Mouse (Mus musculus): ENCODE measurements around the gene Kpna1. TPM values are rescaled to one million over a fixed set of nuclear protein-coding genes. Genes with fewer than 3 reads are reported as not detected.
A peak's percentile ranks its signal among the peaks of the same experiment; 100 is the strongest.
"Not testable (repeated sequence)": the region's sequence is repeated elsewhere in the genome, so short reads cannot be mapped to it uniquely, and the experiment has no call there.

The Kpna1 gene
- polyA plus RNA-seq, 1 experiment from 2014 or later = 23.3 TPM

DNA sequence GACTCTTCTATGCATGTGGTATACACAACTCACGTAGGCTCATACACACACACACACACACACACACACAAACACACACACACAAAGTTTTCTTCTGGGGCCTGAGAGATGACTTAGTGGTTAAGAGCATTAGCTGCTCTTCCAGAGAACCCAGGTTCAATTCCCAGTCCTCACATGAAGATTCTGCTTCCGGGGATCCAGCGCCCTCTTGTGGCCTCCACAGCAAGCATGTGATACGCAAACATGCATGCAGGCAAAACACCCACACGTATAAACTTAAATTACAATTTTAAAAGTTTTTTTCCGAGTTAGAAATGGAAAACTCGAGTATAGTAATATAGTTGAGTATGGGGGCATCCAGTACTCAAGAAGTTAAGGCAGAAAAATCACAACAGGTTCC is 37.2 kb upstream of the Kpna1 start:
- DNase-seq (ENCODE audit: low spot score) = no peak
- H3K36me3 ChIP-seq (ENCODE audit: insufficient read depth, low read length) = peaks cover 5% of the 10 kb centered on the region; the same call in 1 of the 2 replicates
- no peaks in the 10 kb centered on the region for H3K27me3 ChIP-seq (ENCODE audit: insufficient read depth, low read length)
- no peaks in the 10 kb centered on the region for H3K9me3 ChIP-seq (replicated peaks; ENCODE audit: low read length)
- no peak overlapping the region for H3K27ac ChIP-seq
- H3K4me1 ChIP-seq (replicated peaks; ENCODE audit: insufficient read depth, low read length) = no peaks in the 10 kb centered on the region
- peak; percentile 43; the same call in 1 of the 2 replicates for TF ChIP-seq CTCF (IDR thresholded peaks at IDR 0.05; ENCODE audit: low read depth)
- H3K4me3 ChIP-seq (replicated peaks; ENCODE audit: low read depth, low read length) = no peak overlapping the region
- no peak overlapping the region for H3K9ac ChIP-seq (ENCODE audit: low read depth, low read length)
- no peak for ATAC-seq (replicated peaks; ENCODE audit: low FRiP score, low read depth)
- 88% methylated on average over 7 of the region's 7 CpGs for WGBS
- H3K4me2 ChIP-seq (ENCODE audit: low read length) = no peak overlapping the region

DNA sequence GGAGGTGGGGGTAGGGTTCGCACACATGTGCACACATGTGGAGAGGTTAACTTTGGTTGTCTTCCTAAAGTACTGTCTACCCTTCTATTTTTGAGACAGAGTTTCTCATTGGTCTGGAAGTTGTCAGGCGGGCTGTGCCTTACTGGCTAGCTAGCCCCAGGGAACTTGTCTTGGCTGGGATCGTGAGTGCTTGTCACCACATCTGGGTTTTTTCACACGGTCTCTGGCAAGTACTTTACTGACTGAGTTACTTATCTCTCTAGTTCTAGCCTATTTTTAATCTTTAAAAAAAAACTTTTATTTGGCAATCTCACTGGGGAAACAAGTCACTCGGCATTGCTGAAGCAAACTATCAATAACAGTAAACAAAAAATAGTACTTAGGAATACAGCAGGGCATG is 29.3 kb upstream of the Kpna1 start:
- no peaks in the 10 kb centered on the region for H3K4me1 ChIP-seq (replicated peaks; ENCODE audit: insufficient read depth, low read length)
- no peak overlapping the region for H3K27ac ChIP-seq
- H3K27me3 ChIP-seq (ENCODE audit: insufficient read depth, low read length) = no peaks in the 10 kb centered on the region
- H3K9ac ChIP-seq (ENCODE audit: low read depth, low read length) = no peak overlapping the region
- ATAC-seq (replicated peaks; ENCODE audit: low FRiP score, low read depth) = no peak
- no peak overlapping the region for H3K4me2 ChIP-seq (ENCODE audit: low read length)
- H3K9me3 ChIP-seq (replicated peaks; ENCODE audit: low read length) = no peaks in the 10 kb centered on the region
- peaks cover 7% of the 10 kb centered on the region; the same call in 1 of the 2 replicates for H3K36me3 ChIP-seq (ENCODE audit: insufficient read depth, low read length)
- no peak overlapping the region for H3K4me3 ChIP-seq (replicated peaks; ENCODE audit: low read depth, low read length)
- TF ChIP-seq CTCF (IDR thresholded peaks at IDR 0.05; ENCODE audit: low read depth) = no peak
- DNase-seq (ENCODE audit: low spot score) = peak; percentile 21
- WGBS = 68% methylated on average over 5 of the region's 5 CpGs

DNA sequence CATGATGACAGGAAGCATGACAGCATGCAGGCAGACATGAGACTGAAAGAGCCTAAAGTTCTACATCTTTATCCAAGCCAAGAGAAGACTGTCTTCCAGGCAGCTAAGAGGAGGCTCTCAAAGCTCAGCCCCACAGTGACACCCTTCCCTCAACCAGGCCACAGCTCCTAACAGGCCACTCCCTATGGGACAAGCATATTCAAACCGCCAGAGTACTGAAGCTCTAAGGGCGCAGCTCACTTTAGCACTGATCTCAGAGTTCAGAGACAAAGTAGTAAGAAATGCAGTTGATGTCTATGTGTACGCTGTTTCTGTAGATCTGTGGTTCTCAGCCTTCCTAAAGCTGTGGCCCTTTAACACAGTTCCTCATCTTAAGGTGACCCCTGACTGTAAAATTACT is 27.3 kb upstream of the Kpna1 start:
- ATAC-seq (replicated peaks; ENCODE audit: low FRiP score, low read depth) (no peak), DNase-seq (ENCODE audit: low spot score) (no peak)
- H3K36me3 ChIP-seq (ENCODE audit: insufficient read depth, low read length) = 0 out of 2 replicates have a peak, but pooled peaks cover 4% of the 10 kb centered on the region
- no peak overlapping the region for H3K27ac ChIP-seq
- H3K27me3 ChIP-seq (ENCODE audit: insufficient read depth, low read length) = no peaks in the 10 kb centered on the region
- H3K4me3 ChIP-seq (replicated peaks; ENCODE audit: low read depth, low read length) = no peak overlapping the region
- WGBS = 94% methylated on average over 3 of the region's 3 CpGs
- no peak for TF ChIP-seq CTCF (IDR thresholded peaks at IDR 0.05; ENCODE audit: low read depth)
- H3K4me2 ChIP-seq (ENCODE audit: low read length) = no peak overlapping the region
- no peak overlapping the region for H3K9ac ChIP-seq (ENCODE audit: low read depth, low read length)
- H3K9me3 ChIP-seq (replicated peaks; ENCODE audit: low read length) = no peaks in the 10 kb centered on the region
- no peaks in the 10 kb centered on the region for H3K4me1 ChIP-seq (replicated peaks; ENCODE audit: insufficient read depth, low read length)

DNA sequence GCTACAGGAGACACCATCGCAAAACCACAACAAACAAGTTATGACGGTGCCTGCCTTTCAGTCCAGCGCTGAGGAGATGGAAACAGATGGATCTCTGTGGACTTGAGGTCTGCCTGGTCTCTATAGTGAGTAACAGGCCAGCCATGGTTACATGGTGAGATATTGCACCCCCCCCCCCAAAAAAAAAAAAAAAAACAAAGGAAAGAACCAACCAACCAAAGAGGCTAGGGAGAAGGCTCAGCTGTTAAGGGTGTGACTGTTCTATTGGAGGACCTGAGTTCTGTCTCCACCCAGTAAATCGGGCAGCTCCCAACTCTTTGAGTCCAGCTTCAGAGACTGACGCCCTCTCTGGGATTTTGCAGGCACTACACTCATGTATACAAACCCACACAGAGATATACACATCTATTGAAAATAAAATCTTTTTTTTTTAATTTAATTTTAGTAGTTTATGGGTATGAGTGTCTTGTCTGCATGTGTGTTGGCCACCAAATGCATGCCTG is 25.9 kb upstream of the Kpna1 start:
- no peaks in the 10 kb centered on the region for H3K27me3 ChIP-seq (ENCODE audit: insufficient read depth, low read length)
- no peak overlapping the region for H3K27ac ChIP-seq
- TF ChIP-seq CTCF (IDR thresholded peaks at IDR 0.05; ENCODE audit: low read depth) = no peak

DNA sequence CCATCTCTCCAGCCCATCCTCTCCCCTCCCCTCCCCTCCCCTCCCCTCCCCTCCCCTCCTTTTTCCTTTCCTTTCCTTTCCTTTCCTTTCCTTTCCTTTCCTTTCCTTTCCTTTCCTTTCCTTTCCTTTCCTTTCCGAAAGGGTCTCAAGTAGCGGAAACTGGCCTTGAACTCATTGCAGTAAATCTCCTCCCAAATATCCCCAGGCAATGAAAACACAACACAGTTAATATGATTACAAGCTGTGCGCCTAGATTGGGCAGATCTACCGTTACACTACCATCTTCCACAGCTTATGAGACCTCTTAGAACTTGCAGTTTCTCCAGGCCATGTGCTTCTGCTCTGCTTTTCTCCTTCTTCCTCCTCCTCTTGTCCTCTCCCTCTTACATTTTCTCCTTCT is 12.6 kb upstream of the Kpna1 start:
- ATAC-seq (replicated peaks; ENCODE audit: low FRiP score, low read depth); H3K4me2 ChIP-seq (ENCODE audit: low read length); H3K36me3 ChIP-seq (ENCODE audit: insufficient read depth, low read length); H3K27me3 ChIP-seq (ENCODE audit: insufficient read depth, low read length); DNase-seq (ENCODE audit: low spot score); H3K27ac ChIP-seq; H3K4me1 ChIP-seq (replicated peaks; ENCODE audit: insufficient read depth, low read length); H3K9me3 ChIP-seq (replicated peaks; ENCODE audit: low read length); H3K9ac ChIP-seq (ENCODE audit: low read depth, low read length); H3K4me3 ChIP-seq (replicated peaks; ENCODE audit: low read depth, low read length): not testable (repeated sequence)
- 25% methylated on average over 2 of the region's 4 CpGs for WGBS

More for the DNA sequence above, 25.9 kb upstream of the Kpna1 start:
- Histone ChIP-seq H3K4me2 (ENCODE audit: low read length) (no peak overlapping the region), H3K9ac (ENCODE audit: low read depth, low read length) (no peak overlapping the region), H3K9me3 (replicated peaks; ENCODE audit: low read length) (no peaks in the 10 kb centered on the region), H3K4me1 (replicated peaks; ENCODE audit: insufficient read depth, low read length) (no peaks in the 10 kb centered on the region), H3K36me3 (ENCODE audit: insufficient read depth, low read length) (peaks cover 4% of the 10 kb centered on the region; the same call in 1 of the 2 replicates), H3K4me3 (replicated peaks; ENCODE audit: low read depth, low read length) (no peak overlapping the region)
- ATAC-seq (replicated peaks; ENCODE audit: low FRiP score, low read depth) (no peak), DNase-seq (ENCODE audit: low spot score) (no peak)
- WGBS = 88% methylated on average over 5 of the region's 5 CpGs

DNA sequence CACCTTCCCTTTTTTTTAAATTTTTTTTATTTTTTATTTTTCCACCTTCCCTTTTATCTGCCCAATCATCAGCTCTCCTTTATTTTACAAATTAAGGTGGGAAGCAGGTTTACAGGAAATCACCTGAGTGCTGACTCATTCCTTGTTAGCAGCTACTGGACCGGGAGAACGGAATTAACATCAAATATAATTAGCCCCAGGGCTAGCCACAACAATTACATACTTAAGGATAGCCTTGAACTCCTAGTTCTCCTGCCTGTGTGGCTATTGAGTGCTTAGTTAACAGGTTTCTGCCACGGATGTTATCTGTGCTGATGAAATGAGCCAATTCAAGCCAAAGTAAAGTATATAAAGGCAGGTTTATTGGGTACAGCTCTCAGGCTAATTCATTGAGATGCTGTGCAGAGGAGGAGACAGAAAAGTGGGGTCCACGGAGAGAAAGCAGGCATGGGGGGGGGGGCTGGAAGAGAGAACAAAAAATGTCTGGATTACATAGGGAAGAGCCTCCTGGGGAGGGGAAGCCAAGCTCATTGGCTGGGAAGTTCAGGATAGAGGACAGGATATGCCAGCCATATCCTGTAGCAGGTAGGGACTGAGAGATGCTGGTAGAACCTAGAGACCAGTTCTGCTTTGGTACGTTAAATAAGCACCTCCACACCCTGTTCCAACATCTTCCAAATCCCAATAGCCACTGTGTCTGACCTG is 12.0 kb upstream of the Kpna1 start:
- Histone ChIP-seq H3K27ac (no peak overlapping the region), H3K36me3 (ENCODE audit: insufficient read depth, low read length) (no peaks in the 10 kb centered on the region), H3K9me3 (replicated peaks; ENCODE audit: low read length) (no peaks in the 10 kb centered on the region), H3K27me3 (ENCODE audit: insufficient read depth, low read length) (no peaks in the 10 kb centered on the region), H3K9ac (ENCODE audit: low read depth, low read length) (no peak overlapping the region), H3K4me3 (replicated peaks; ENCODE audit: low read depth, low read length) (no peak overlapping the region), H3K4me2 (ENCODE audit: low read length) (no peak overlapping the region), H3K4me1 (replicated peaks; ENCODE audit: insufficient read depth, low read length) (no peaks in the 10 kb centered on the region)
- no peak for TF ChIP-seq CTCF (IDR thresholded peaks at IDR 0.05; ENCODE audit: low read depth)
- ATAC-seq (replicated peaks; ENCODE audit: low FRiP score, low read depth) (no peak), DNase-seq (ENCODE audit: low spot score) (no peak)
- 47% methylated on average over 5 of the region's 5 CpGs for WGBS
